ENCODE assay signal across 20 mouse cellular contexts in genomic region chr13:93060437-93060836, GRCm38 (mm10).
DNase-seq lines count a peak whose midpoint lies in the region; TF ChIP-seq lines count a peak whose summit lies in the region.
"Had no signal": no experiment of that assay in that cellular context is flagged by ENCODE, and none has a peak within 500 bp of the region (broad histone marks: within the 10 kb centered on the region; RNA-seq: fewer than 3 reads in every experiment).

No protein-coding gene starts in this region.

- peak; percentile 33 for DNase-seq in heart, adult 11 months
- no peak for DNase-seq in heart, adult 18-20 months
- peak; percentile 28 for DNase-seq in brain, adult 2 months (ENCODE audit: low read depth, low spot score)
- DNase-seq in gonadal fat pad, adult 2 months (ENCODE audit: low read depth): peak; percentile 55
- DNase-seq in thymus, postnatal 0 days (ENCODE audit: low spot score): no peak
- no peak for DNase-seq in right cerebral cortex, adult 2 months (ENCODE audit: low spot score in 2 of 2)
- DNase-seq: adrenal gland, adult 2 months; adrenal gland, postnatal 10 days; adrenal gland, postnatal 36 days; cerebellum, adult 11 months; cerebellum, adult 18-20 months; cerebellum, adult 8-10 months; cerebellum, adult 9-11 months; cerebellum, postnatal 14 days; cerebellum, postnatal 36 days had no signal

- no peak for TF ChIP-seq POLR2A in cortical plate, adult 2 months (IDR thresholded peaks at IDR 0.05; ENCODE audit: extremely low read depth, insufficient read depth, low read length)

- no peak overlapping the region for H3K4me3 ChIP-seq in cortical plate, adult 2 months (ENCODE audit: insufficient read depth, low read length)
- H3K4me3 ChIP-seq: embryonic facial prominence, embryonic 10.5 days; embryonic facial prominence, embryonic 12.5 days; forebrain, embryonic 10.5 days; forebrain, embryonic 12.5 days had no signal

- H3K27ac ChIP-seq in cortical plate, adult 2 months (ENCODE audit: insufficient read depth, low read length): 0 out of 2 replicates have a peak overlapping the region, but pooled peaks have one; percentile 13
- H3K27ac ChIP-seq: embryonic facial prominence, embryonic 10.5 days; embryonic facial prominence, embryonic 12.5 days; forebrain, embryonic 10.5 days; forebrain, embryonic 12.5 days had no signal

- peaks cover 11% of the 10 kb centered on the region for H3K4me1 ChIP-seq in cortical plate, adult 2 months (ENCODE audit: control insufficient read depth, insufficient read depth, low read length)
- H3K4me1 ChIP-seq: embryonic facial prominence, embryonic 10.5 days; embryonic facial prominence, embryonic 12.5 days had no signal

- TF ChIP-seq CTCF in cortical plate, adult 2 months (IDR thresholded peaks at IDR 0.05; ENCODE audit: extremely low read depth, insufficient read depth, low read length): no peak

Comparison
In these comparisons a context has a peak if more than half of its experiments do, and no peak if none do; other contexts are left out.
1. DNase-seq: peak in heart, adult 11 months (single experiment), brain, adult 2 months (single experiment) and gonadal fat pad, adult 2 months (single experiment); none in heart, adult 18-20 months (0 of 2), thymus, postnatal 0 days (single experiment) and right cerebral cortex, adult 2 months (0 of 2).